Mouse (Mus musculus): ENCODE results near the gene Pnlip. TPM values are rescaled to one million over a fixed set of nuclear protein-coding genes. Genes with fewer than 3 reads are reported as not detected.

Pnlip gene
- 0.10 and 0.33 TPM in 2 replicates for polyA plus RNA-seq (2016; fragmentation: Nextera tagmentation; extraction: Ambion mirVana)

- H3K27ac ChIP-seq, result no peak within 1 kb of the TSS
- no peak for DNase-seq (ENCODE audit: low spot score)
- 84% methylated on average over 5 of the region's 5 CpGs for WGBS
- H3K36me3 ChIP-seq, result no peaks in the 10 kb centered on the region
- H3K4me1 ChIP-seq (replicated peaks), result no peaks in the 10 kb centered on the region
- H3K4me3 ChIP-seq, result no peak within 1 kb of the TSS
- no peaks in the 10 kb centered on the region for H3K27me3 ChIP-seq (ENCODE audit: insufficient read depth, poor library complexity, severe bottlenecking)
- no peaks in the 10 kb centered on the region for H3K9me3 ChIP-seq
Observed at GRCm38 (mm10) chr19:58652198-58652597, at the start of gene Pnlip. TSS of gene Pnlip (plus strand) at chr19:58652498.

GRCm38 (mm10) chr19:58609716-58610115 lies 42.6 kb upstream of the Pnlip start:
- Histone ChIP-seq H3K9me3 (no peaks in the 10 kb centered on the region), H3K27me3 (ENCODE audit: insufficient read depth, poor library complexity, severe bottlenecking) (no peaks in the 10 kb centered on the region), H3K27ac (no peak overlapping the region), H3K4me1 (replicated peaks) (no peaks in the 10 kb centered on the region), H3K4me3 (no peak overlapping the region), H3K36me3 (no peaks in the 10 kb centered on the region)
- WGBS, result 76% methylated on average over 1 of the region's 1 CpGs
- no peak for DNase-seq (ENCODE audit: low spot score)

GRCm38 (mm10) chr19:58612745-58613144 lies 39.6 kb upstream of the Pnlip start:
- Histone ChIP-seq H3K4me1 (replicated peaks) (no peaks in the 10 kb centered on the region), H3K9me3 (no peaks in the 10 kb centered on the region), H3K4me3 (no peak overlapping the region), H3K27me3 (ENCODE audit: insufficient read depth, poor library complexity, severe bottlenecking) (no peaks in the 10 kb centered on the region), H3K27ac (no peak overlapping the region), H3K36me3 (no peaks in the 10 kb centered on the region)
- 85% methylated on average over 3 of the region's 3 CpGs for WGBS
- DNase-seq (ENCODE audit: low spot score), result no peak

GRCm38 (mm10) chr19:58616606-58617005 lies 35.7 kb upstream of the Pnlip start:
- Histone ChIP-seq H3K4me1 (replicated peaks) (no peaks in the 10 kb centered on the region), H3K27me3 (ENCODE audit: insufficient read depth, poor library complexity, severe bottlenecking) (no peaks in the 10 kb centered on the region), H3K9me3 (no peaks in the 10 kb centered on the region), H3K4me3 (no peak overlapping the region), H3K27ac (no peak overlapping the region), H3K36me3 (no peaks in the 10 kb centered on the region)
- 87% methylated on average over 7 of the region's 7 CpGs for WGBS
- no peak for DNase-seq (ENCODE audit: low spot score)

GRCm38 (mm10) chr19:58620661-58621060 lies 31.6 kb upstream of the Pnlip start:
- WGBS, result 92% methylated on average over 3 of the region's 3 CpGs
- H3K4me3 ChIP-seq, result no peak overlapping the region

GRCm38 (mm10) chr19:58621646-58622045 lies 30.7 kb upstream of the Pnlip start:
- DNase-seq (ENCODE audit: low spot score), result no peak
- Histone ChIP-seq H3K27ac (no peak overlapping the region), H3K9me3 (no peaks in the 10 kb centered on the region), H3K4me1 (replicated peaks) (no peaks in the 10 kb centered on the region), H3K36me3 (no peaks in the 10 kb centered on the region), H3K4me3 (no peak overlapping the region), H3K27me3 (ENCODE audit: insufficient read depth, poor library complexity, severe bottlenecking) (no peaks in the 10 kb centered on the region)
- WGBS, result 68% methylated on average over 1 of the region's 1 CpGs

More at GRCm38 (mm10) chr19:58620661-58621060, 31.6 kb upstream of the Pnlip start:
- Histone ChIP-seq H3K36me3 (no peaks in the 10 kb centered on the region), H3K4me1 (replicated peaks) (no peaks in the 10 kb centered on the region), H3K27ac (no peak overlapping the region), H3K27me3 (ENCODE audit: insufficient read depth, poor library complexity, severe bottlenecking) (no peaks in the 10 kb centered on the region), H3K9me3 (no peaks in the 10 kb centered on the region)
- DNase-seq (ENCODE audit: low spot score), result no peak

GRCm38 (mm10) chr19:58624799-58625198 lies 27.5 kb upstream of the Pnlip start:
- Histone ChIP-seq H3K27me3 (ENCODE audit: insufficient read depth, poor library complexity, severe bottlenecking) (no peaks in the 10 kb centered on the region), H3K9me3 (no peaks in the 10 kb centered on the region), H3K36me3 (no peaks in the 10 kb centered on the region), H3K27ac (no peak overlapping the region), H3K4me3 (no peak overlapping the region), H3K4me1 (replicated peaks) (no peaks in the 10 kb centered on the region)
- 78% methylated on average over 4 of the region's 4 CpGs for WGBS
- no peak for DNase-seq (ENCODE audit: low spot score)

GRCm38 (mm10) chr19:58625254-58625947 lies 26.9 kb upstream of the Pnlip start:
- WGBS, result 92% methylated on average over 9 of the region's 9 CpGs

GRCm38 (mm10) chr19:58627406-58628337 lies 24.6 kb upstream of the Pnlip start:
- no peaks in the 10 kb centered on the region for H3K36me3 ChIP-seq
- no peak overlapping the region for H3K4me3 ChIP-seq
- no peaks in the 10 kb centered on the region for H3K27me3 ChIP-seq (ENCODE audit: insufficient read depth, poor library complexity, severe bottlenecking)
- no peak overlapping the region for H3K27ac ChIP-seq
- no peaks in the 10 kb centered on the region for H3K9me3 ChIP-seq
- DNase-seq (ENCODE audit: low spot score), result peak; percentile 3
- 51% methylated on average over 22 of the region's 22 CpGs for WGBS
- no peaks in the 10 kb centered on the region for H3K4me1 ChIP-seq (replicated peaks)

More at GRCm38 (mm10) chr19:58625254-58625947, 26.9 kb upstream of the Pnlip start:
- H3K36me3 ChIP-seq, result no peaks in the 10 kb centered on the region
- H3K27ac ChIP-seq, result no peak overlapping the region
- DNase-seq (ENCODE audit: low spot score), result no peak
- H3K4me3 ChIP-seq, result no peak overlapping the region
- H3K27me3 ChIP-seq (ENCODE audit: insufficient read depth, poor library complexity, severe bottlenecking), result no peaks in the 10 kb centered on the region
- H3K9me3 ChIP-seq, result no peaks in the 10 kb centered on the region
- no peaks in the 10 kb centered on the region for H3K4me1 ChIP-seq (replicated peaks)

- H3K4me3 ChIP-seq, result no peak overlapping the region
- DNase-seq (ENCODE audit: low spot score), result no peak
- no peaks in the 10 kb centered on the region for H3K9me3 ChIP-seq
- no peaks in the 10 kb centered on the region for H3K27me3 ChIP-seq (ENCODE audit: insufficient read depth, poor library complexity, severe bottlenecking)
- no peaks in the 10 kb centered on the region for H3K36me3 ChIP-seq
- 86% methylated on average over 3 of the region's 3 CpGs for WGBS
- H3K4me1 ChIP-seq (replicated peaks), result no peaks in the 10 kb centered on the region
- H3K27ac ChIP-seq, result no peak overlapping the region
Observed at GRCm38 (mm10) chr19:58629351-58629773, 22.9 kb upstream of the Pnlip start.

- no peak for DNase-seq (ENCODE audit: low spot score)
- H3K4me1 ChIP-seq (replicated peaks), result no peaks in the 10 kb centered on the region
- WGBS, result 80% methylated on average over 5 of the region's 5 CpGs
- H3K27me3 ChIP-seq (ENCODE audit: insufficient read depth, poor library complexity, severe bottlenecking), result no peaks in the 10 kb centered on the region
- no peak overlapping the region for H3K4me3 ChIP-seq
- no peaks in the 10 kb centered on the region for H3K36me3 ChIP-seq
- H3K9me3 ChIP-seq, result no peaks in the 10 kb centered on the region
- no peak overlapping the region for H3K27ac ChIP-seq
Observed at GRCm38 (mm10) chr19:58650036-58650435, 2.3 kb upstream of the Pnlip start.

- no peak overlapping the region for H3K4me3 ChIP-seq
- no peak overlapping the region for H3K27ac ChIP-seq
- no peaks in the 10 kb centered on the region for H3K27me3 ChIP-seq (ENCODE audit: insufficient read depth, poor library complexity, severe bottlenecking)
- H3K4me1 ChIP-seq (replicated peaks), result no peaks in the 10 kb centered on the region
- H3K36me3 ChIP-seq, result no peaks in the 10 kb centered on the region
- WGBS, result 65% methylated on average over 4 of the region's 4 CpGs
- DNase-seq (ENCODE audit: low spot score), result no peak
- no peaks in the 10 kb centered on the region for H3K9me3 ChIP-seq
Observed at GRCm38 (mm10) chr19:58662098-58662497, 9.8 kb downstream of the Pnlip start.

GRCm38 (mm10) chr19:58663317-58663716 lies 11.0 kb downstream of the Pnlip start:
- WGBS, result 81% methylated on average over 2 of the region's 2 CpGs
- H3K27me3 ChIP-seq (ENCODE audit: insufficient read depth, poor library complexity, severe bottlenecking), result no peaks in the 10 kb centered on the region
- no peak for DNase-seq (ENCODE audit: low spot score)

More at GRCm38 (mm10) chr19:58663317-58663716, 11.0 kb downstream of the Pnlip start:
- no peaks in the 10 kb centered on the region for H3K36me3 ChIP-seq
- H3K27ac ChIP-seq, result no peak overlapping the region
- no peak overlapping the region for H3K4me3 ChIP-seq
- H3K4me1 ChIP-seq (replicated peaks), result no peaks in the 10 kb centered on the region
- no peaks in the 10 kb centered on the region for H3K9me3 ChIP-seq
